Mouse (Mus musculus) cortical plate, adult 2 months (tissue): Measurements from ENCODE around the gene Ugt1a2. TPM values are rescaled to one million over a fixed set of nuclear protein-coding genes. Genes with fewer than 3 reads are reported as not detected.

Source experiments
- H3K27ac ChIP-seq: fragments of 200-500 bp; 2 replicates; pipeline ENCODE4 v1.5.1; 2012; ENCODE audit warnings: low read length, control low read depth, inconsistent platforms; ENCODE audit not compliant: insufficient read depth
- H3K4me1 ChIP-seq: fragments of 200-500 bp; 2 replicates; pipeline ENCODE4 v1.6.1; 2011; ENCODE audit warnings: low read length; ENCODE audit not compliant: control insufficient read depth, insufficient read depth
- H3K4me3 ChIP-seq: fragments of 200-500 bp; 2 replicates; pipeline ENCODE4 v1.5.1; 2011; ENCODE audit warnings: mild to moderate bottlenecking, low read length, control low read depth; ENCODE audit not compliant: insufficient read depth
- CTCF ChIP-seq: fragments of 200-500 bp; IDR thresholded peaks from 2 replicates; pipeline ENCODE4 v1.5.1; 2011; ENCODE audit warnings: mild to moderate bottlenecking, control low read depth, low read length; ENCODE audit not compliant: insufficient read depth; ENCODE audit errors: extremely low read depth
- POLR2A ChIP-seq: fragments of 200-500 bp; IDR thresholded peaks from 2 replicates; pipeline ENCODE4 v1.6.1; 2011; ENCODE audit warnings: mild to moderate bottlenecking, low read length, control low read depth; ENCODE audit not compliant: insufficient read depth; ENCODE audit errors: extremely low read depth
- polyA plus RNA-seq: library from polyadenylated mRNA; depleted of rRNA; stranded (reverse); fragments of >200 nt; gene quantifications from 2 replicates; pipeline ENCODE4 v1.2.3, GENCODE M21; 2012; rRNA removed

Ugt1a2 gene
- polyA plus RNA-seq, 1 experiment, result not detected

GRCm38 (mm10) chr1:88262255-88262654 lies 61.9 kb downstream of the Ugt1a2 start:
- no peak overlapping the region for H3K27ac ChIP-seq
- H3K4me3 ChIP-seq, result no peak overlapping the region
- no peak for TF ChIP-seq CTCF
- no peak for TF ChIP-seq POLR2A

GRCm38 (mm10) chr1:88262961-88263360 lies 62.6 kb downstream of the Ugt1a2 start:
- Histone ChIP-seq H3K27ac (no peak overlapping the region), H3K4me1 (no peaks in the 10 kb centered on the region), H3K4me3 (no peak overlapping the region)
- TF ChIP-seq CTCF, result no peak

More at GRCm38 (mm10) chr1:88262255-88262654, 61.9 kb downstream of the Ugt1a2 start:
- H3K4me1 ChIP-seq, result no peaks in the 10 kb centered on the region

DNA sequence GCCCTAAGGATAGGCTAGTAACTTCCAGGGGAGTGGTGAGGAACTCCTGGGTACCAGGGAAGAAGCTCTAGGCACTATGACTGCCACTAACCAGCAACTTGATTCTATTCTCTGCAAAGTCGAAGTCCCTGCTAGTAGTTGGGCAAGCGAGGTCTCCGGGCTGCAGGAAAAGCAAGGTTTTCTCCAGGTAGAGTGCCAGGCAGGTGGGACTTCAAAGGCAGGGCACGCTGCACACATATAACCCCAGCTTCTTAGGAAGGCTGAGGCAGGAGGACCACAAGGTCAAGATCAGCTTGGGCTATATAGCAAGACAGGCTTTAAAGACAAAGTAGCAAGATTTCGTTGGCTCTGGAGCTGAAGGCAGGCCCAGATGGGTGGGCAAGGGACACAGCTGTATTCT lies 63.4 kb downstream of the Ugt1a2 start:
- Histone ChIP-seq H3K4me1 (no peaks in the 10 kb centered on the region), H3K27ac (no peak overlapping the region), H3K4me3 (no peak overlapping the region)
- TF ChIP-seq CTCF (no peak), POLR2A (no peak)

DNA sequence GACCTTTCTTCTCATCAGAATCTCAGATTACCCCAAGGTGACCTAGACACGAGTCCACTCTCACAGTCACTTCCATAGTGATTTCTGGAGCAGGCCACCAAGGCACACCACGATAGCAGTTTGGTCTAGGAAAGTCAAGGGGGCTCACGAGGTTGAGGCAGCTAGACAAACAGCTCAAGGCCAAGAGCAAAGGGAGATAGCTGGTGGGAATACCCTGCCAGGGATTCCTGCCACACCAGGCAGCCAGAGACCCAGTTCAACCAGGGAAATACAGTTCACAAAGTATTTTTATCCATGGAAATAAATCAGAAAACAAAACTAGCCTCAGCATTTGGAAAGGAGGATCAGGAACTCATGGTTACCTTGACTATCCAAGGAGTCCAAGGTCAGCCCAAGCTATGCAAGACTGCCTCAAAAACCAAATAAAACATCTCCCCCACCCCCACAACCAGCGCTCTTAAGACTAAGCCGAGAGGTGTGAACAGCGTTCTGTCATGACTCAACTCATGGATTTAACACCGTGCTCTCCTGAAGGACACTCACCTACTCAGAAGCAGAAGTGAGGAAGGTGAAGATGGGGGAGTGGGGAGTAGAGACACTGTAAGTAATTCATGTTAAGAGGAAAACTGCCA lies 64.0 kb downstream of the Ugt1a2 start:
- TF ChIP-seq CTCF (no peak), POLR2A (no peak)
- no peak overlapping the region for H3K4me3 ChIP-seq

GRCm38 (mm10) chr1:88264869-88265240 lies 64.5 kb downstream of the Ugt1a2 start:
- TF ChIP-seq CTCF (no peak), POLR2A (no peak)
- Histone ChIP-seq H3K27ac (no peak overlapping the region), H3K4me3 (no peak overlapping the region), H3K4me1 (no peaks in the 10 kb centered on the region)

More for the DNA sequence above, 64.0 kb downstream of the Ugt1a2 start:
- Histone ChIP-seq H3K27ac (no peak overlapping the region), H3K4me1 (no peaks in the 10 kb centered on the region)

DNA sequence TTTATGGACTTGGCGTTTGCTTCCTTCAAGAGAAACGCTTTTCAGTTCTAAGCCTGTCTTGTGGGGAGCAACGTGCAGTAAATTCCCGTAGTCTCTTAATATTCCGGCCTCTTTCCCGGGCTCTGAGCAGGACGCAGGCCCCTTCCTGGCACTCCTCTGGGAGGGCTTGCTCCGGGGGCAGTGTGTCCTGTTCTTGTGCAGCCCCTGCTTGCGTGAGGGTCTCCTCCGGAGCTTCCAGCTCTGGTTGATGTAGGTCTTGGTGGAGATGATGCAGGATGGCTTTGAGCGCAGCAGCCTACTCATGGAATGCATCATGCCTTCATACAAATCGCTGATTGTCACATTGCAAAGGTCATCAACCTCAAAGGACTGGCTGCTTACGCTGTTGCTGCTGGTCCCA lies 65.7 kb downstream of the Ugt1a2 start:
- no peaks in the 10 kb centered on the region for H3K4me1 ChIP-seq
- TF ChIP-seq POLR2A (no peak), CTCF (no peak)
- H3K27ac ChIP-seq, result no peak overlapping the region
- no peak overlapping the region for H3K4me3 ChIP-seq

GRCm38 (mm10) chr1:88267489-88267888 lies 67.1 kb downstream of the Ugt1a2 start:
- TF ChIP-seq CTCF (no peak), POLR2A (no peak)
- H3K4me1 ChIP-seq, result no peaks in the 10 kb centered on the region
- H3K4me3 ChIP-seq, result no peak overlapping the region
- H3K27ac ChIP-seq, result no peak overlapping the region

GRCm38 (mm10) chr1:88268070-88268469 lies 67.7 kb downstream of the Ugt1a2 start:
- Histone ChIP-seq H3K4me1 (no peaks in the 10 kb centered on the region), H3K27ac (no peak overlapping the region), H3K4me3 (no peak overlapping the region)
- TF ChIP-seq POLR2A (no peak), CTCF (no peak)

Other genes starting within 250 kb of the Ugt1a2 start
- 17.7 TPM in 2 replicates for gene Usp40, start 192.1 kb upstream of the Ugt1a2 start, polyA plus RNA-seq
- not detected in 2 replicates for gene Ugt1a10, start 145.2 kb upstream of the Ugt1a2 start, polyA plus RNA-seq
- gene Ugt1a9, start 129.8 kb upstream of the Ugt1a2 start, polyA plus RNA-seq, result not detected in 2 replicates
- not detected in 2 replicates for gene Ugt1a8, start 112.8 kb upstream of the Ugt1a2 start, polyA plus RNA-seq
- 1.3 and 1.4 TPM in 2 replicates for gene Ugt1a7c, start 105.5 kb upstream of the Ugt1a2 start, polyA plus RNA-seq
- gene Ugt1a6b, start 97.3 kb upstream of the Ugt1a2 start, polyA plus RNA-seq, result 0.13 TPM in 1 of 2 replicates, not detected in the other
- gene Ugt1a6a, start 65.8 kb upstream of the Ugt1a2 start, polyA plus RNA-seq, result 3.5 and 4.1 TPM in 2 replicates
- not detected in 2 replicates for gene Ugt1a5, start 34.6 kb upstream of the Ugt1a2 start, polyA plus RNA-seq
- gene Dnajb3, start 5.2 kb downstream of the Ugt1a2 start, polyA plus RNA-seq, result 1.6 and 2.1 TPM in 2 replicates
- 0.06 and 0.08 TPM in 2 replicates for gene Ugt1a1, start 11.4 kb downstream of the Ugt1a2 start, polyA plus RNA-seq
- 0.02 TPM in 1 of 2 replicates, not detected in the other for gene Mroh2a, start 26.4 kb downstream of the Ugt1a2 start, polyA plus RNA-seq
- 60.9 and 61.0 TPM in 2 replicates for gene Hjurp, start 77.0 kb downstream of the Ugt1a2 start, polyA plus RNA-seq
- 0.02 and 0.04 TPM in 2 replicates for gene Trpm8, start 77.1 kb downstream of the Ugt1a2 start, polyA plus RNA-seq
- 0.26 and 0.56 TPM in 2 replicates for gene Spp2, start 206.4 kb downstream of the Ugt1a2 start, polyA plus RNA-seq